Mouse (Mus musculus) thymus, adult 2 months (tissue): Measurements from ENCODE around the gene Mpl.

Experiments
- CTCF ChIP-seq: fragments of 200-500 bp; IDR thresholded peaks from 2 replicates; pipeline ENCODE4 v1.5.1; 2012; ENCODE audit warnings: mild to moderate bottlenecking, control low read depth, low read length, moderate library complexity, borderline replicate concordance; ENCODE audit not compliant: control insufficient read depth, poor library complexity, insufficient read depth; ENCODE audit errors: extremely low read depth
- POLR2A ChIP-seq: fragments of 200-500 bp; IDR thresholded peaks from 2 replicates; pipeline ENCODE4 v1.6.1; 2012; ENCODE audit warnings: mild to moderate bottlenecking, low read length, control low read depth, moderate library complexity; ENCODE audit not compliant: control insufficient read depth, poor library complexity, insufficient read depth; ENCODE audit errors: extremely low read depth

GRCm38 (mm10) chr4:118410871-118411270 lies 46.4 kb downstream of the Mpl start:
- no peak for TF ChIP-seq POLR2A
- no peak for TF ChIP-seq CTCF
